Mouse (Mus musculus) heart, postnatal 0 days (tissue): ENCODE data around the gene Lalba. TPM values are rescaled to one million over a fixed set of nuclear protein-coding genes. Genes with fewer than 3 reads are reported as not detected.
A peak's percentile ranks its signal among the peaks of the same experiment; 100 is the strongest.

Experiments used
- ATAC-seq: fragments of 200-750 bp; cut with Nextera tagmentation; 2 replicates; pipeline ENCODE4 v1.8.0; 2017; ENCODE audit warnings: low read depth, moderate number of reproducible peaks, moderate library complexity; ENCODE audit not compliant: insufficient read depth
- DNase-seq: peaks from one replicate; pipeline ENCODE4 v3.0.0-alpha.2; 2016; ENCODE audit warnings: low spot score
- H3K27ac ChIP-seq: fragments of 300-500 bp; sonication (generic); 2 replicates; pipeline ENCODE4 v1.5.1; 2014; ENCODE audit warnings: low read depth, mild to moderate bottlenecking
- H3K27me3 ChIP-seq: fragments of 300-500 bp; sonication (generic); 2 replicates; pipeline ENCODE4 v1.6.1; 2014; ENCODE audit warnings: low read length, mixed read lengths; ENCODE audit not compliant: control insufficient read depth, insufficient read depth
- H3K36me3 ChIP-seq: fragments of 300-500 bp; sonication (generic); replicated peaks from 2 replicates; pipeline ENCODE4 v1.6.1; 2014; ENCODE audit warnings: low read length, mixed read lengths; ENCODE audit not compliant: control insufficient read depth, insufficient read depth
- H3K4me1 ChIP-seq: fragments of 300-500 bp; sonication (generic); 2 replicates; pipeline ENCODE4 v1.6.1; 2014; ENCODE audit warnings: antibody characterized with exemption; ENCODE audit not compliant: control insufficient read depth, insufficient read depth
- H3K4me2 ChIP-seq: fragments of 300-500 bp; sonication (generic); 2 replicates; pipeline ENCODE4 v1.6.1; 2014; ENCODE audit warnings: low read depth, mild to moderate bottlenecking, low read length, moderate library complexity
- H3K4me3 ChIP-seq: fragments of 300-500 bp; sonication (generic); 2 replicates; pipeline ENCODE4 v1.5.1; 2014; ENCODE audit warnings: low read depth, low read length
- H3K9ac ChIP-seq: fragments of 300-500 bp; sonication (generic); replicated peaks from 2 replicates; pipeline ENCODE4 v1.6.1; 2014; ENCODE audit warnings: low read depth, low read length, mixed read lengths
- H3K9me3 ChIP-seq: fragments of 300-500 bp; sonication (generic); replicated peaks from 2 replicates; pipeline ENCODE4 v1.6.1; 2016; ENCODE audit warnings: low read length; ENCODE audit not compliant: control insufficient read depth
- CTCF ChIP-seq: IDR thresholded peaks from 2 replicates; pipeline ENCODE4 v1.5.1; 2016; ENCODE audit warnings: antibody characterized with exemption, control low read depth, low read depth
- EP300 ChIP-seq: IDR thresholded peaks from 2 replicates; pipeline ENCODE4 v1.6.1; 2016; ENCODE audit warnings: antibody characterized with exemption, low read depth
- WGBS: fragments of 180-500 bp; shearing (Covaris S2); extraction: QIAGEN DNeasy Blood & Tissue Kit; methylation state at CpG from one replicate; pipeline ENCODE4 v1.1.7; 2014; 5-methylcytosine and 5-hydroxymethylcytosine counted together
- polyA plus RNA-seq: library from polyadenylated mRNA; unstranded; fragments of >200 nt; fragmentation: Nextera tagmentation; extraction: Ambion mirVana; gene quantifications from 2 replicates; pipeline ENCODE4 v1.2.1, GENCODE M21; 2015
- total RNA-seq: library from RNA; depleted of rRNA; stranded (reverse); fragments of >200 nt; gene quantifications from 2 replicates; pipeline ENCODE4 v1.2.3, GENCODE M21; 2014; ENCODE audit warnings: low replicate concordance; rRNA removed

Gene Lalba
- total RNA-seq (not detected in 2 replicates), polyA plus RNA-seq (0.26 and 0.36 TPM in 2 replicates)

DNA sequence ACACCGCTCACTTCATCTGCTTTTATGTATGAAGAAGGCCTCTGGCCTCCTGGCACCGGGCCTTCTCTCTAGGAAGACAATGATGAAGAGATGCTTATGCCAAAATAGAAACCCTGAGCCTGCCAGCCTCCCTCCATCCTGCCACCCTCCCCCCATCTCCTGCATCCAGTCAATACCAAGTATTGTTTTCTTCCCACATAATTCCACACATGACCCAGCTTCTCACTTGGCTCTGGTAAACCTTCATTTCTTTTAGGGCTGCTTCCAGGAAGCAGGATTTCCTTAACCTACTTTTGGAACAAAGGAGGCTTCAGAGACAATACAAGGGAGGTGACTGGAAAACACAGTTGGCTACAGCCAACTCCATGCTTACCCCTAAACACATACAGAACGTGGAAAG is at the start of gene Lalba:
Gene Lalba, minus strand, starts transcription at position 21 of the 400 bp plus-strand sequence.
- H3K4me2 ChIP-seq: no peak within 1 kb of the TSS
- H3K36me3 ChIP-seq: no peaks in the 10 kb centered on the region
- no peak within 1 kb of the TSS for H3K9ac ChIP-seq
- peak within 1 kb of the TSS; percentile 61 for H3K27ac ChIP-seq
- TF ChIP-seq CTCF (no peak), EP300 (0 out of 2 replicates have a peak, but pooled peaks have one; percentile 36)
- ATAC-seq (no peak), DNase-seq (no peak)
- H3K9me3 ChIP-seq: no peaks in the 10 kb centered on the region
- H3K4me1 ChIP-seq: no peaks in the 10 kb centered on the region
- 39% methylated on average over 3 of the region's 3 CpGs for WGBS
- no peaks in the 10 kb centered on the region for H3K27me3 ChIP-seq
- no peak within 1 kb of the TSS for H3K4me3 ChIP-seq

DNA sequence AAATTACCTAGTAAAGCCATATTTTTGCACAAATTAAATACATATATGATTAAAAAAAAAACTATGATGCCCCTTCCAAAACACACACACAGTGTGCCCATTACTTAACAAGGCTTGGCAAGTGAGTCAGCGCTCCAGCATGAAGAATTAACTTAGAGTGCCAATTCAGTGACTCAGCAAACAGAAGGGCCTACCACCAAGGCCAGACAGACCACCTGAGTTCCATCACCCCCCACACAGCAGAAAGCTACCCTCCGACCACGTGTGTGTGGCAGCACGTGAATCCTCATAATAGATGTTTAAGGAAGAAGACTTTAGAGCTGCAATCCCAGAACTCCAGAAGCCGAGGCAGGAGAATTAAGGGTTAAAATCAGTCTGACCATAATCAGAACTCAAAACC is 49.8 kb upstream of the Lalba start:
- TF ChIP-seq CTCF (no peak), EP300 (no peak)
- Histone ChIP-seq H3K9me3 (no peaks in the 10 kb centered on the region), H3K9ac (peak overlapping the region; percentile 91; the same call in 1 of the 2 replicates), H3K27me3 (no peaks in the 10 kb centered on the region), H3K4me1 (peaks cover 11% of the 10 kb centered on the region; the same call in 1 of the 2 replicates), H3K4me2 (peak overlapping the region; percentile 90), H3K27ac (peak overlapping the region; percentile 98; the same call in 1 of the 2 replicates), H3K36me3 (peaks cover 42% of the 10 kb centered on the region), H3K4me3 (peak overlapping the region; percentile 92)
- no peak for DNase-seq
- 26% methylated on average over 5 of the region's 5 CpGs for WGBS
- no peak for ATAC-seq

DNA sequence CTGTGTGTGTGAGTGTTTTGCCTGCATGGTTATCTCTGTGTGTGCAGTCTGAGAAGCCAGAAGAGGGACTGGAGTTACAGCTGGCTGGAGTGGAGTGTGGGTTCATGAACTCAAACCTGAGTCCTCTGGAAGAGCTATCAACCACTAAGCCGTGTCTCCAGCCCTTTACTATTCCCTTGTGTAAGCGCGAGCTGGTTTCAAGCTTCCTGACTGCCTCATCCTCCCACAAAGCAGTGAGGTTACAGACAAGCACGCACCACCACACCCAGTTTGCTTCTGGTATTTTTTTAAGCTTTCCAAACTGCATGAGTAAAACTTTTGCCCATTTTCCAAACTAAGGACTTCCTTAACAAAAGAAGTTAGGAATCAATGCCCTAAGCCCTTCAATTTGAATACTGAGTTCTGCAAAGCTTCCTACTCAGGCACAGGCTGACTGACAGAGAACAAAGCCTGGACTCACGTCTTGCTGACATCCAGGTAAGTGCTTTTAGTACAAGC is 45.6 kb upstream of the Lalba start:
- H3K9ac ChIP-seq: no peak overlapping the region
- peaks cover 80% of the 10 kb centered on the region for H3K36me3 ChIP-seq
- ATAC-seq (no peak), DNase-seq (no peak)
- peaks cover 11% of the 10 kb centered on the region; the same call in 1 of the 2 replicates for H3K4me1 ChIP-seq
- no peak overlapping the region for H3K4me2 ChIP-seq
- H3K9me3 ChIP-seq: no peaks in the 10 kb centered on the region
- no peak overlapping the region for H3K4me3 ChIP-seq
- H3K27me3 ChIP-seq: no peaks in the 10 kb centered on the region
- H3K27ac ChIP-seq: no peak overlapping the region
- TF ChIP-seq CTCF: no peak
- no peak for TF ChIP-seq EP300
- WGBS: 70% methylated on average over 5 of the region's 5 CpGs

DNA sequence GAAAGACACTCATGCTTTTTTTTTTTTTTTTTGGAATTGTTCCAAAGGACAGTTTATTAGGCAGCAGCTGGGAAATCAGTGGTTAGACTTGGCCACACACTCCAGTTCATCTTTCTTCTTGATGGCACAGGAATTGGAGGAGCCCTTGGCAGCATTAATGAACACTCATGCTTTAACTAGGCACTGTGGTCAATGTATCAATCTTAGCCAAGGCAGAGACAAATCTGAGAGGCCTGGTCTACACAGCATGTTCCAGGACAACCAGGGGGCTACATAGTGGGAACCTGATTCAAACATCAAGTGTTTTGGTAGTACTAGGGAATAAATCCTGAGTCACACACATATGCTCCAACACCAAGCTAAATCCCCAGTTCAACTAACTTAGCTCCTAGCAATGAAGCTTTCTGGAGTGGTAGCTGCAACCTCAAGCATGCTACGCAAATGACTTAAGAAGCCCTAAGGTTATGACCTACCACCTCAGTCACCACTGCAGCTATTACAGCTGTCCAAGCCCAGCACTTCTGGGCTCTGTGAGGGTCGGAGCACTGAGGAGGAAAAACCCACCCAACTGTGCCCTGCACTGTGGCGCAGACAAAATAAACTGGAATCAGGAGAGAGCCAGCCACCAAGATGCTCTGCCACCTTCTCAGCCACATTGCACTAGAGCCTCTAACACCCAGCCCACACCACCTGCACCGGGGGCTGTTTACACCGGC is 44.7 kb upstream of the Lalba start:
- peaks cover 2% of the 10 kb centered on the region; the same call in 1 of the 2 replicates for H3K4me1 ChIP-seq
- H3K9me3 ChIP-seq: no peaks in the 10 kb centered on the region
- 97% methylated on average over 5 of the region's 5 CpGs for WGBS
- TF ChIP-seq EP300 (no peak), CTCF (no peak)
- H3K9ac ChIP-seq: no peak overlapping the region
- peaks cover 89% of the 10 kb centered on the region for H3K36me3 ChIP-seq
- no peaks in the 10 kb centered on the region for H3K27me3 ChIP-seq
- H3K4me2 ChIP-seq: no peak overlapping the region
- ATAC-seq (no peak), DNase-seq (no peak)
- H3K4me3 ChIP-seq: no peak overlapping the region
- no peak overlapping the region for H3K27ac ChIP-seq

GRCm38 (mm10) chr15:98526057-98526456 is 43.5 kb upstream of the Lalba start:
- no peak overlapping the region for H3K27ac ChIP-seq
- WGBS: 58% methylated on average over 5 of the region's 5 CpGs
- H3K4me1 ChIP-seq: no peaks in the 10 kb centered on the region
- no peak for TF ChIP-seq EP300
- TF ChIP-seq CTCF: no peak
- H3K9me3 ChIP-seq: no peaks in the 10 kb centered on the region
- no peak overlapping the region for H3K9ac ChIP-seq
- ATAC-seq (no peak), DNase-seq (no peak)
- H3K27me3 ChIP-seq: no peaks in the 10 kb centered on the region
- H3K4me3 ChIP-seq: no peak overlapping the region
- H3K4me2 ChIP-seq: no peak overlapping the region
- peaks cover 95% of the 10 kb centered on the region for H3K36me3 ChIP-seq
